Mouse (Mus musculus): ENCODE measurements around the gene Wdr34. TPM values are rescaled to one million over a fixed set of nuclear protein-coding genes. Genes with fewer than 3 reads are reported as not detected.

Wdr34 gene
- polyA plus RNA-seq, 1 experiment from 2014 or later: 17.5 TPM

Small RNAs within 50 kb of the gene (microRNA-seq; reads per million reads assigned to microRNA genes)
- gene Mir6997 (ENCODE audit: borderline number of aligned reads): 0.81 reads per million, percentile 9 among the genes with 10 or more reads in this experiment

Other genes starting within 250 kb of the Wdr34 start
- gene Slc27a4, start 246.2 kb downstream of the Wdr34 start, polyA plus RNA-seq (2014; fragmentation: Nextera tagmentation; extraction: Ambion mirVana): 6.7 and 8.3 TPM in 2 replicates
- gene Urm1, start 228.8 kb downstream of the Wdr34 start, polyA plus RNA-seq (2014; fragmentation: Nextera tagmentation; extraction: Ambion mirVana): 17.4 and 18.1 TPM in 2 replicates
- 17.9 and 18.4 TPM in 2 replicates for gene Cercam, start 179.7 kb downstream of the Wdr34 start, polyA plus RNA-seq (2014; fragmentation: Nextera tagmentation; extraction: Ambion mirVana)
- gene Odf2, start 159.7 kb downstream of the Wdr34 start, polyA plus RNA-seq (2014; fragmentation: Nextera tagmentation; extraction: Ambion mirVana): 56.3 and 62.0 TPM in 2 replicates
- 34.3 and 39.0 TPM in 2 replicates for gene Gle1, start 113.5 kb downstream of the Wdr34 start, polyA plus RNA-seq (2014; fragmentation: Nextera tagmentation; extraction: Ambion mirVana)
- 154 and 157 TPM in 2 replicates for gene Sptan1, start 83.3 kb downstream of the Wdr34 start, polyA plus RNA-seq (2014; fragmentation: Nextera tagmentation; extraction: Ambion mirVana)
- gene Set, start 8.5 kb upstream of the Wdr34 start, polyA plus RNA-seq (2014; fragmentation: Nextera tagmentation; extraction: Ambion mirVana): 291 and 322 TPM in 2 replicates
- gene Pkn3, start 28.8 kb upstream of the Wdr34 start, polyA plus RNA-seq (2014; fragmentation: Nextera tagmentation; extraction: Ambion mirVana): 11.0 and 11.2 TPM in 2 replicates
- 56.3 and 59.1 TPM in 2 replicates for gene Zdhhc12, start 44.8 kb upstream of the Wdr34 start, polyA plus RNA-seq (2014; fragmentation: Nextera tagmentation; extraction: Ambion mirVana)
- 5.4 and 7.1 TPM in 2 replicates for gene Zer1, start 75.7 kb upstream of the Wdr34 start, polyA plus RNA-seq (2014; fragmentation: Nextera tagmentation; extraction: Ambion mirVana)
- gene Tbc1d13, start 84.9 kb upstream of the Wdr34 start, polyA plus RNA-seq (2014; fragmentation: Nextera tagmentation; extraction: Ambion mirVana): 8.2 and 9.1 TPM in 2 replicates
- 30.0 and 33.4 TPM in 2 replicates for gene Endog, start 122.6 kb upstream of the Wdr34 start, polyA plus RNA-seq (2014; fragmentation: Nextera tagmentation; extraction: Ambion mirVana)
- gene Spout1, start 129.6 kb upstream of the Wdr34 start, polyA plus RNA-seq (2014; fragmentation: Nextera tagmentation; extraction: Ambion mirVana): 41.2 and 43.4 TPM in 2 replicates
- 13.6 and 15.5 TPM in 2 replicates for gene Kyat1, start 157.0 kb upstream of the Wdr34 start, polyA plus RNA-seq (2014; fragmentation: Nextera tagmentation; extraction: Ambion mirVana)
- gene Lrrc8a, start 188.8 kb upstream of the Wdr34 start, polyA plus RNA-seq (2014; fragmentation: Nextera tagmentation; extraction: Ambion mirVana): 38.1 and 46.9 TPM in 2 replicates
- 0.49 TPM in 1 of 2 replicates, not detected in the other for gene Gm28035, start 191.7 kb upstream of the Wdr34 start, polyA plus RNA-seq (2014; fragmentation: Nextera tagmentation; extraction: Ambion mirVana)
- 4.7 and 7.4 TPM in 2 replicates for gene Phyhd1, start 217.3 kb upstream of the Wdr34 start, polyA plus RNA-seq (2014; fragmentation: Nextera tagmentation; extraction: Ambion mirVana)
- gene Gm28038, start 232.2 kb upstream of the Wdr34 start, polyA plus RNA-seq (2014; fragmentation: Nextera tagmentation; extraction: Ambion mirVana): not detected in 2 replicates
- 26.6 and 27.7 TPM in 2 replicates for gene Dolk, start 237.5 kb upstream of the Wdr34 start, polyA plus RNA-seq (2014; fragmentation: Nextera tagmentation; extraction: Ambion mirVana)
- 34.2 and 37.4 TPM in 2 replicates for gene Nup188, start 237.5 kb upstream of the Wdr34 start, polyA plus RNA-seq (2014; fragmentation: Nextera tagmentation; extraction: Ambion mirVana)